Mouse (Mus musculus) spleen, adult 18-20 months (tissue): ENCODE results near the gene Apba1.

Experiments
- DNase-seq, 2 experiments: peaks; one replicate each; pipeline ENCODE4 v3.0.0; 2022; ENCODE audit warnings: mixed read lengths in 2 of 2

Gene Apba1

GRCm38 (mm10) chr19:23946026-23946685 lies 187.5 kb downstream of the Apba1 start:
- no peak for DNase-seq

- no peak for DNase-seq
Measured at GRCm38 (mm10) chr19:23946751-23947150, 188.1 kb downstream of the Apba1 start.

DNA sequence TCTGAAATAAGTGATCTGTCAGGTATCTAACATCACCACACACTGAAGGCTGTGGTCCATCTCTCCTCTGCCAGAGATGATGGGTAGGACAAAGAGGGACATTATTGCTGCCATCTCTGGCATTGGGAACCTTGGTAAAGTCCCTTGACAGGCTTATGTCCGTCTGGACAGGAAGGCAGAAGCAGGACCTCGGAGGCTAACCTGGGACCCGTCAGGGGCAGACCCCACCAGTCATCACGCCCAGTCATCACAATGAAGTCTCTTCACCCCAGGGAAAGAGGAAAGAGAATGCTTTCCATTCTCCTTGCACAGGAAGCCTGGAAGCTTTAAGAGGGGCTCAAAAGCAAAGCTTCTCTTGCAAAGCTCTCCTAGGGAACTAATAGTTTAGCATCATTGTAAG lies 189.2 kb downstream of the Apba1 start:
- DNase-seq = no peak

GRCm38 (mm10) chr19:23948301-23949000 lies 189.8 kb downstream of the Apba1 start:
- no peak for DNase-seq

DNA sequence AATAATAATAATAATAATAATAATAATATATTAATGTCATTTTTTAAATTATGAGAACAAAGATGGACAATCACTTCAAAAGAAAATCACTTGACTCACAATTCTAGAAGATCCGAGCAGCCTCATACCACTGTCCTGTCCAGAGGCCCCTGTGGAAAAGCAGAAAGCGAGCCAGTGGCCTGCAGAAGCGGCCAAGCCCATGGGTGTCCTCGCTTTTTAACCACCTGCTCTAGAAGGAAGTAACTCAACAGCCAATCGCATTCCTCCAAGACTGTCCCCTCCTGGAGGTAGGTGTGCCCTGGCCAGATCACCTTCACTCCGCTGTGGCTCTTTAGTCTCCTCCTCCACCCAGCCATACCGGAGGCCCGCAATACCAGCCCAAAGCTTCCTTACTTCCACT lies 196.8 kb downstream of the Apba1 start:
- DNase-seq = no peak

GRCm38 (mm10) chr19:23956299-23956975 lies 197.8 kb downstream of the Apba1 start:
- no peak for DNase-seq

DNA sequence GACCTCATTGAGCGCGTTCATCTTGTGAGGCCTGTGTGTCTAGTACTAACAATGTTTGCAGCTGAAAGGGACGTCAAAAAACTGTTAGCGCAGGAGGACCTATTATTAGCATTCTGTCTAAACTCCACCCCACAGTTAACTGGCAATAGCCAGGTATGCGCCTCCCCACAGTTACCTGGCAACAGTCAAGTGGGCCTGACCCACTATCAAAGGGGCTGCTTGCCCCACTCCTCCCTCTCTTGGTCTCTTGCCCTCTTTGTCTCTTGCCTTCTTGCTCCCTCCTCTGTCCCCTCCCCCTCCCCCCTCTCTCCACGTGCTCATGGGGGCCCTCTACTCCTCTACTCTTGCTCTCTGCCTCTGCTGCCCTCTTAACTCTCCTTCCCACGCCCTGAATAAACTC lies 198.9 kb downstream of the Apba1 start:
- no peak for DNase-seq

GRCm38 (mm10) chr19:23958925-23959324 lies 200.2 kb downstream of the Apba1 start:
- no peak for DNase-seq

GRCm38 (mm10) chr19:23959870-23960269 lies 201.2 kb downstream of the Apba1 start:
- DNase-seq = no peak

DNA sequence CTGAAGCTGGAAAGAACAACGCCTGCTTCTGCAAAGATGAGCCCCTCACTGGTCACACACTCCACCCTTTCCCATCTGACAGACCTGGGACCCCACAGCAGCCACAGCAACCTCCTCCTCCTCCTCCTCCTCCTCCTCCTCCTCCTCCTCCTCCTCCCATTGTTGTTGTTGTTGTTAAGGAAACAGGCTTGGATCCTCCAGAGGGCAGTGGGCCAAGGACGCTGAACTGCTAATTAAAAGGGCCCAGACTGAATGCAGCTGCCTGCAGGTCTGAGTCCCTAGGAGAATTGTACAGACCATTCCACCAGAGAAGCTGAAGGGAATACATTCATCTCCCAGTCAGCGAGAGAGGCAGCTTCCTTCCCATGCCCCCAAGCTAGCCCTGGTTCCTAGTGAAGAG lies 201.6 kb downstream of the Apba1 start:
- DNase-seq = peak in 1 of 2 experiments; percentile 4

DNA sequence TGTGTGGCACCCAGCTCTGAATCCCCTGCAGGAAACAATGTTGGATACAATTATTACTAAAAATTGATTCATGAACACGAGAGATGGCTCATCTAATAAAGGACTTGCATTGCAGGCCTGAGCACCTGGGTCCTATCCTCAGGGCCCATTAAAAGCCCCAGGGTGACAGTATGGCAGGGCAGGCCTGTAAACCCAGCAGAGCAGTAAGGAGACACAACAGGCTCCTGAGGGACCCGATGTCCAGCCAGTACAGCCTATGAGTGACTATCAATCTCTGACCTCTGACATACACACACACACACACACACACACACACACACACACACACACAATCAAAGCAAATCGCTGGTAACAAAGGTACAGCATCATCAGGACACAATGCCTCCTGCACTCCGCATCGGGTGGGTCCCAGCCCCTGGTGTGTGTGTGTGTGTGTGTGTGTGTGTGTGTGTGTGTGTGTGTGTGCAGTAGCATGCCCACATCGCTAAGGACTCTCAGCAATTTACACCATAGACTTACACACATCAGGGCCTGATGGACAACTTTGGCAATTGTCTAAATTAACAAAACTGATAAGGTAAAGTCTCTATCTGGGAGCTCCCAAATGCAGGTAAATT lies 202.3 kb downstream of the Apba1 start:
- DNase-seq = no peak

DNA sequence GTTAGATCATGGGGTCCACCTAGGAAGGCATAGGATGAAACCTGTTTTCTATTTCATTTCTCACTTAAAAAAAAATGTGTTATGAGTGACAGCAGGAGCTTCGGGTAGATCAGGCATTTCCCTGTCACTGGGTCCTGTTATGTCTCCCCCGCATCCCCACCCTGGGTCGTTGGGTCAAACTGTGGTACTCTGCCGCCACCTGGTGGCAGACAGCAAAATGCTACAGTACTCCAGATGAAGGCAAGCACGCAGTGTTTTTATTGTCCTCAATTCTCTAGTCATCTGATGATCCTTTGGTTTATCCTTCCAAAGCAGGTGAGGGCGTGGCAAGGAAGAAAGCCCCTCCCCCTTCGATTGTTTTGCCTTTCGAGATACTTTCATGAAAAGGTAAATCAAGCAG lies 202.8 kb downstream of the Apba1 start:
- peak; percentile 10 to 50 for DNase-seq

- DNase-seq = no peak
Measured at GRCm38 (mm10) chr19:23964401-23964910, 205.8 kb downstream of the Apba1 start.

DNA sequence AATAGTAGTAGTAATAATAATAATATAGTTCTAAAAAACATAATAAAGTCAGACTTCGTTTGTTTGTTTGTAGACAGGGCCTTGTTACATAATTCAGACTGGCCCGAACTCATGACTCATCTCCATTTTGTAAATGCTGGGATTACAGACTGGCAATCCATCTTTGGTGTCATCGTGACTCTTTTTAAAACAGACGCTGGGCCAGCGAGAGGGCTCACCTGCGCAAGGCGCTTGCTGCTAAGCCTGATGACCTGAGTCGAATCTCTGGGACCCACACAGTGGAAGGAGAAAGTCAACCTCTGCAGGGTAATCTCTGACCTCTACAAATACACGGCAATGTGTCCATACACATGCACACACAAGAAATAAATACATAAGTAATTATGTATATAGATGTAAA lies 207.7 kb downstream of the Apba1 start:
- no peak for DNase-seq

- DNase-seq = no peak
Measured at GRCm38 (mm10) chr19:23967156-23967555, 208.5 kb downstream of the Apba1 start.

GRCm38 (mm10) chr19:23968125-23968861 lies 209.6 kb downstream of the Apba1 start:
- DNase-seq = no peak

DNA sequence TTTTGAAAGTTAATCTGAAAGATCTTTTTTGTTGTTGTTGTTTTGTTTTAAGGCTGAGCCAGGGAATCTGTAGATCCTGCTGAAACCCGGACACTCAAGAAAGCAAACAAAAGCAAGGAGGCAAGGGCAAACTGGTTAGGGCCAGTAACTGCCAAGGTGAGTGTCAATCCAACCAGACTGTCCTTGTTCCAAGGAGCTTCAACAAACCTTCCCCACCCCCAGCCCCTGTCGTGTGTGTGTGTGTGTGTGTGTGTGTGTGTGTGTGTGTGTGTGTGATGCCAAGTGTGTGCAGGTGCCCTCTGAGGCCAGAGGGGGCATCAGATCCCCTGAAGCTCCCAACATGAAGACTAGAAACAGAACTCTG lies 210.2 kb downstream of the Apba1 start:
- DNase-seq = no peak

DNA sequence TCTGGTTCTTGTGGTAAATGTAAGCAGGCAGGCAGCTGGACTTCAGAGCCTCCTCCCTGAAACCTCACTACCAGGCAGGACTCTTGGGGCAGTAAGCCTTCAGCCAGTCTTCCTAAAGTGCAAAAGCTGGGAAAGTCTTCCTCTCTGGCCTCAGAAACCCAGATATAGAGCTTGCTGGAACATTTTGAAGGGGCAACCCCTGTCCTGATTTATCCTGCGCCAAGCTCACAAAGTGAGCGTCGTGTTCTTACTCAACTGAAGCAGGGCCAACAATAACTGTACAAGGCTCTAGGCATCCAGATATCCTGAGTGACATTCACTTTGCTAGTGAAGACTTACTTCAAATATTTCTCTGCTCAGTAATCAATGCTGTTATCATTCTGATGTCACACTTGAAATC lies 211.7 kb downstream of the Apba1 start:
- DNase-seq = no peak

GRCm38 (mm10) chr19:23971391-23971790 lies 212.7 kb downstream of the Apba1 start:
- no peak for DNase-seq

- no peak for DNase-seq
Measured at GRCm38 (mm10) chr19:23972881-23973649, 214.4 kb downstream of the Apba1 start.

DNA sequence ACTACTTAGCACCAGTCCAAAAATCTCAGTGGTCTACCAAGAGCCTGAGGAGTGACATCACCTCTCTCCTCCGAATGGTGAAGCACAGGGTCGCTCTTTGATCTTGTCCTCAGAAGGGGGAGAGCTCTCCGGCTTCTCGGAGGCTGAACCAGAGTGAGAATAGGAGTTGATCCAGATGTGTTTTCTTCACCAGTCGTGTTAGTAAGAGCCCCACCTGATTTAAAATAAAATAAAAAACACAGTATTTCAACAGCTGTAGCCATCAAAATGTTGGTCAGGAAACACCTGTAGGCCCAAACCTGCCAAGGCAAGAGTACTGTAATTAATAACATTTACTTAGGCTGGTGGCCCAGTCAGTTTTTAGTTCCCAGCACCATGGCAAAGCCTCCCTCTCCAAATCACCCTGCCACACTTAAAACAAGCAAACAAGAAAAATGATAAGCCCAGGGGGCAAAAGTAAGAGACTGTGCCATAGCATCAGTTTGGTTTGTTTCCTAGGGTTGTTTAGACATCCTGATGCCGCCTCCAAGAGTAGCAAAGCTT lies 219.3 kb downstream of the Apba1 start:
- no peak for DNase-seq

DNA sequence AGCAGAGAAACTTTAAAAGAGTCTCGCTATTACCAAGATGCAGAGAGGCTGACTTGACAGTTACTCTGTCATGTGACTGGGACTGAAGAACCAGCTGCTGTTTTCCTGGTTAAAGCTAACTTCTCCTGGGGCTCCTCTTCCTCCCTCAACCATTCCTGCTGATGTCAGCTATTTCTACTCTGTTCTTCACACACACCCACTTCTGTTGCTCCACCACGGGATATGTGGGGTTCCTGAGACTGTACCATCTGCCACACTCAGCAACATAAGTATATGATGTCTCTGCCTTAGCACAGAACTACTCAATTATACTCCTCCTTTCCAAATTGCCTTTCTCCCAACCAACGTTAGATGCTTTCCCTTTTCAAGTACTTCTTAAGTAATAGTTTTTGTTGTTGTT lies 221.9 kb downstream of the Apba1 start:
- DNase-seq = no peak
